Mouse (Mus musculus) testis, adult 2 months (tissue): ENCODE results near the gene Tm6sf2.

Experiments
- CTCF ChIP-seq: fragments of 200-500 bp; IDR thresholded peaks from 2 replicates; pipeline ENCODE4 v1.5.1; 2012; ENCODE audit warnings: low read depth, mild to moderate bottlenecking, inconsistent platforms, low read length, moderate library complexity; ENCODE audit not compliant: control insufficient read depth, insufficient read depth, insufficient replicate concordance
- POLR2A ChIP-seq: fragments of 200-500 bp; IDR thresholded peaks from 2 replicates; pipeline ENCODE4 v1.6.1; 2012; ENCODE audit warnings: low read depth, mild to moderate bottlenecking, inconsistent platforms, low read length, moderate library complexity; ENCODE audit not compliant: control insufficient read depth

GRCm38 (mm10) chr8:70118726-70119700, 46.3 kb downstream of the Tm6sf2 start:
- no peak for TF ChIP-seq CTCF
- TF ChIP-seq POLR2A: no peak
